Mouse (Mus musculus): Measurements from ENCODE around the gene Plscr3.

Plscr3 gene

DNA sequence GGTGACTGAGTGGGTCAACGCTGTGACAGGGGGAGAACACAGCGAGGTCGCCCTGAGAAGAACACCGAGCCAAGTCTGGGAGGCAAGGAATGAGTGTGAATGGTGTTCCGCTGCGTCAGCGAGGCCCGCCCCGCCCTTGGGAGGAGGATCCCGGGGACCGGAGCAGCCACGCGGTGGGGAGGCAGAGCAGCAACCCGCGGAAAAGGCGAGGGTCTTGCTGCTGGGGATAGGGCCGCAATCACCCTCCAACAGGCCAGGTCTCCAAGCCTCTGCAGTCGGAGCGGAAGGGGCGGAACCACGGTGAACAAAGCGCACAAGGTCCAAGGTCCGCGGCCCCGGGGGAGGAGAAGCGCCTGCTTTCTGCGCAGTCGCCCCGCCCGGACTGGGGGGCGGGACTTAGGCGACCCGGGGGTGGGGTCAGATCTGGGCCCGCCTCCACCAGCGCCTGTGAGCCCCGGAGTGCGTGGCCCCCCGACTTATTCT, at the start of gene Plscr3:
Plscr3 (plus strand) TSS at position 179 of the 483 bp plus-strand sequence.
- peak; percentile 96 to 98 for DNase-seq

DNA sequence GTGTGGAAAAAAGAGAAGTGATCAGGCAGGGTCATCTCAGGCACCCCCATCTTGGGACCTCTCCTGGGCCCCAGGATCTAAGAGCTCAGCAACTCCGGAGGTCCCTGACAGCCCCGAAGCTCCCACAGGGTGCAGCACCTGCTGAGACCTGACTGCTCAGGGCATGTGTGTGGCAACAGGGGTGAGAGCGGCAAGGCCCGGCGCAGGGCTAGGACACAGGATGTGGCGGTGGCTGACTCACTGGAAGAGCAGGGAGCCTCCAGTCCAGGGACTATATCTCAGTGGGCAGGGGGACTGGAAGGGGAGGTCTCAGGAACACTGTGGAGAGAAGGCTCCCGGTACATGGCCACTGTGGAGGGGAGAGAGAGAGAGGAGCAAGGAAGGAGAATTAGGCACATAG, 48.3 kb upstream of the Plscr3 start:
- no peak for DNase-seq

DNA sequence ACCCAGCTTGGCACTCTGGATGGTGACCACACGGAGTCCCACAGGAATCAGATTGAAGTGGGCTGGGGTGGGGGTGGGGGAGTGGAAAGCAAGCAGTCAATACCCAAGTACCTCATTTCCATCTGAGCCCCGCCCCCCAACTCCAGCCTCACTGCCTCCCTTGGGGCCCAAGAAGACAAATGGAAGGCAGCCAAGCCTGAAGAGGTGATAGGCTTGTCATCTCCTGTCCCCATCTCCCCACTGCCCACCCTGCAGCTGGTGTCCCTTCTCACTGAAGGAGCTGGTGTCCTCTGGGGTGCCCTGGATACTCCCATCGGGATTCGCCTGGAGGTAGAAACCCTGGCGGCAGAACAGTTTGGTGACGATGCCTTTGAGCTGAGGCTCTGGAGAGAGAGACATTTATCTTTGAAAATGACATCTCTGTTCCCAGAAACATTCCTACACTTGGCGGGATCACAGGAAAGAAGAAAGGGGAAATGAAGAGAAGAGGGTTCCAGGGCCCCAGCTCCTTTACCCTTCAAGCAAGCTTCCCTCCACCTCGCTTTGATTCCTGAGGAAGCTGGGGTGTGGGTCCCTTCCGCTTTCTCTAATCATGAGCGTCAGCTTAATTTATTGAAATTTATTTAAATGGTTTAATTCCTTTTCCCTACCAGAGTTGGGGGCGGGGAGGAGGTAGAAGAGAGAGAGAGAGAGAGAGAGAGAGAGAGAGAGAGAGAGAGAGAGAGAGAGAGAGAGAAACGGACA, 46.6 kb upstream of the Plscr3 start:
- DNase-seq = no peak

DNA sequence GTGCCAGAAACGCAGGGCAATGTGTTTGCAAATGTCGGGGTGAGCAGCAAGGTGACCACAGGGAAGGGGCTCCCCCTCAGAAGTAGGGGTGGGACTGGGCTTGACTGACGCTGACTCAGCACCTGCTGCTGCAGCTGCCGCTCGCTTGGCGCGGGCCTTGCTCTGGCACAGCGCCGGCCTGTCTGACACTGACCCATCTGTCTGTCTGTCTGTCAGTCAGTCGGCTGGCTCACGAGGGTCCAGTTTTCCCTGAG, 46.1 kb upstream of the Plscr3 start:
- DNase-seq = peak in 1 of 2 experiments; percentile 36

GRCm38 (mm10) chr11:69800392-69801197, 45.6 kb upstream of the Plscr3 start:
- DNase-seq = peak; percentile 54 to 73

DNA sequence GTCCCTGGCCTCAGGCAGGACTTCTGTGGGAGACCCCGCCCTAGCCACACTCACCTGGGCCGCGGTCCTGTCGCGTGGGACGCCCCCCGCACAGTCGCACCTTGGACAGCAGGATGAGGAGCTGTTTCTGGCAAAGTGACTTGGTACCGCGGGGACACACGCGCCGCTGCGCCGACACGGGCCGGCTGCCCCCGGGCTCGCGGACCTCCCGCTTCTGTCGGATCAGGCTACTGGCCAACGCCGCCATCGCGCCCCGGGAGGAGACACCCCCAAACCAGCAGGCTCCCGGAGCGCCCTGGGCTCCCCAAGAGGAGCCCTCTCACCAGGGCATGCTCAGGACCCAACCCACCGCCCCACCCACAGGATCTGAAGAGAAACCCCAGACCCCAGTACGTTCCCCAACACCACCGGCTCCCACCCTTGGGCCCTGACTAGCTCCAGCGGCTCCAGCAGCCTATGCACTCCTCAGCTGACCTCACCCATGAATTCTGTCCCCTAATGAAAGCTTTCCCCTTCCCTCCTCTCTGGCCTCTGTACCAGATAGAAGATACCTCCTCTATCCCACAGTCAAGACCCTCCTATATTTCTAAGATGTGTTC, 44.7 kb upstream of the Plscr3 start, which contains the start of gene Fgf11:
Fgf11 (minus strand) TSS at position 479 of the 599 bp plus-strand sequence.
- peak in 1 of 2 experiments; percentile 27 for DNase-seq

DNA sequence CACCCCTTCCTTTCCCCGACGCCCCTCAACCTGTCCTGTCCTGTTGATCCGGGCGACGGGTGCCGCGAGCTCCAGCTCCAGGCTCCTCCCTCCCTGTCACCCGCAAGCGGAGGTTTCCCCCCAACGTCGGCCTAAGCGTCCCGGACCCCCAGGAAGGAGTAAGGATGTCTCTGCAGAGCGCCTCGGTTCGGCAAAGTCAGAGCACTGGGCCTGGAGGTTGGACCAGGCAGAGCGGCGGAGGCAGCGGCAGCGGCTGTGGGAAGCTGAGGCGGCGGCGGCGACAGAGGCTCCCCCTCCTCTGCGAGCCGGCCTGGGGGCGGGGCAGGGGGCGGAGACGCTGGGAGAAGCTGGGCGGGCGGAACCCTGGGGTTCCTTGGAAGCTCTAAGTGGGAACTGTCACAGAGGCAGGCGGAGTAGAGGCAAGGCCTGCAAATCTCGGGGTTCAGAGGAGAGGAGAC, 43.5 kb upstream of the Plscr3 start:
- DNase-seq = peak; percentile 82 to 93

DNA sequence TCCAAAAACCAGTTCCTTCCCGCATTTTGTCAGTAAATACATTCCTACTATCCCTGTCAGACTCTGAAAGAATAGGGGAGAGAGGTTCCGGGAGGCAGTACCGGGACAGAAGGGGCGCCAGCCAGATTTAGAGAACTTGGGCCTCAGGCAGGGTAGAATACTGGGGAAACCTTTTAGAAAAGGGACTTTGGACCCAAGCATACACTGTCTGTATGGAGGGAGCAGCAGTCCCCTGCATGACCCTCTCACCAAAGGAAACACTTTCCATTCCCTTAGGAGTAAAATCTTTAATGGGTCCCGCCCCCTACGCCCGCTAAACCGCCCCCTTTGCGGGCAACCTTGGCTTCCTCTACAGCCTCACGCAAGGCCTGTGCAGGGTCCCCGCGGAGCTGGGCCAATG, 42.8 kb upstream of the Plscr3 start:
- DNase-seq = no peak

- DNase-seq = peak; percentile 87 to 90
Observed at GRCm38 (mm10) chr11:69803786-69804651, 42.2 kb upstream of the Plscr3 start.

- peak; percentile 51 to 71 for DNase-seq
Observed at GRCm38 (mm10) chr11:69804652-69804940, 41.6 kb upstream of the Plscr3 start.

DNA sequence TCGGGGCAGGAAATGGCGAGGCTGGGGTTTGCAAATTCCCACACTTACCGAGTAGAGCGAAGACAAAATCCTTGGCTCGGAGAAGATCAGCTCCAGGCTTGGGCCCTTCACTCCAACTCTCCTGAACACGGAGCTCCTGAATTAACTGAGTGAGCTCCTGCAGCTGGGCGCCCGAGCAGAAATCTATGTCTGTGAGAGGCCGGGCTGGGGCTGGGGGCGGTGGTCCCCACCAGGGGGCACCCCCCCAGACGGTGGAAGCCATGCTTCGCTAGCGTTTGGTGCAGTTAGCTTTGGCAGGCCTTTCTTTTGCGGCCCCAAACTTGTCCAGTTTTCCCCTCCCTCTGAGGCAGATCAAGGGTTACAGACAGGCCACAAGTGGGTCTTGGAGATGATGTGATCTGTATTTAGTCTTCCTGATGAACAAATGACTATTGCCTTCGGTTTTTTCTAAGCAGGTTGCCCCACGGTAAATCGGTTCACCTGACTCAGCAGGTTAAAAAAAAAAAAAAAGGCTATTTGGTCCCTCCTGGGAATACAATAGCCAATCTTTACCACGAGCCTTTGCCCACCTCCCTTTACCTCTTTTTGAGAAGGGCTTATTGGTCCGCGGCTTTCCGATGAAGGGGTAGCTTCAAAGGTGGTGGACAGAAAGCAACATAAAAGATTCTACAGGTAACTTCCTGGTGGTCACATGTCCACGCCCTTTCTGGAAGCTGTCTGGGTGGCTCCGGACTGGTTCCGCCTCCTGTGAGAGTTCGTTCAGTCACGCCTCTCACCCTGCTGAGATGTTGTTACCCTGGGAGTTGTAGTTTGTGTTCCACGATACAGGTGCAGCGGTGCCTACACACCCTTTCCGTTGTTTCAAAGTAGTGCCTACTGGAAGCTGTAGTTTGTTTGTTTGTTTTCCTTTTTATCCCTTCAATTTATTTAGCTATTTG, 40.9 kb upstream of the Plscr3 start, which contains the start of gene Tmem102:
Tmem102 (minus strand) TSS at position 653 of the 938 bp plus-strand sequence.
- DNase-seq = peak; percentile 81 to 92

DNA sequence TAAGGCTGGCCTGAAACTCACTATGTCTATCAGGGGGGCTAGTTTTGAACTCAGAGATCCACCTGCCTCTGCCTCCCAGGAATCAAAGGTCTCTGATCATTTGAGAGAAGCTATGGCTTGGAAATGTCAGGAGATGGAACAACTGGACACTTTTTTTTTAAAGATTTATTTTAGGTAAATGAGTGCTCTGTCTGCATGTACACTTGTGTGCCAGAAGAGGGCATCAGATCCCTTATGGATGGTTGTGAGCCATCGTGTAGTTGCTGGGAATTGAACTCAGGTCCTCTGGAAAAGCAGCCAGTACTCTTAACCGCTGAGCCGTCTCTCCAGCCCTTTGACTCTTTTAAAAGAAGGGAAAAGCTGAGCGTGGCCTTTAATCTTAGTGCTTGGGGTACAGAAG, 39.8 kb upstream of the Plscr3 start:
- no peak for DNase-seq

DNA sequence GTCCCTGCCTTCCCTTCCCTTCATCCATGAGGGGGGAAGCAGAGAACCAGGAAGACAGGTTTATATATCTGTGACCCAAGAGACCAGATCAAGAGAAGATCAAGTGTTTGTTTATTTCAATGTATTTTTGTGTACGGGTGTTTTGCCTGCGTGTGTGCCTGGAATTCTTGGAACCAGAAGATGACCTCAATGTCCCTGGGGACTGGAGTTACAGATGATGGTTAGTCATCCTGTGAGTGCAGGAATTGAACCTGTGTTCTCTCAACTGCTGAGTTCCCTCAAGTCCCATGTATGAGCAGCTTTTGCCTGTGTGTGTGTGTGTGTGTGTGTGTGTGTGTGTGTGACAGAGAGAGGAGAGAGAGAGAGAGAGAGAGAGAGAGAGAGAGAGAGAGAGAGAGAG, 38.5 kb upstream of the Plscr3 start:
- no peak for DNase-seq

DNA sequence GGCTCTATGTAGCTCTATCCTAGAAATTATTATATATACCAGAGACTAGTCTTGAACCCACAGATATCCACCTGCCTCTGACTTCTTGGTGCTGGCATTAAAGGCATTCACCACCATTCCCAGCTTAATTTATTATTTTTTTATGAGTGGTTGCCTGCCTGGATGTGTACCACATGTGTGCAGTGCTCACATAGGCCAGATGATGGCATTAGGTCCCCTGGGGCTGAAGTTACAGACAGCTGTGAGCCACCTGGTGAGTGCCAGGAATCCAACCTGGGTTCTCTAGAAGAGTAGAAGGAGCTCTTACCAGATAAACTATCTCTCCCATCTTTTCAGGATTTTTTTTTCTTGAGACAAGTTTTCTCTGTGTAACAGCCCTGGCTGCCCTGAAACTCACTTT, 35.9 kb upstream of the Plscr3 start:
- DNase-seq = no peak

DNA sequence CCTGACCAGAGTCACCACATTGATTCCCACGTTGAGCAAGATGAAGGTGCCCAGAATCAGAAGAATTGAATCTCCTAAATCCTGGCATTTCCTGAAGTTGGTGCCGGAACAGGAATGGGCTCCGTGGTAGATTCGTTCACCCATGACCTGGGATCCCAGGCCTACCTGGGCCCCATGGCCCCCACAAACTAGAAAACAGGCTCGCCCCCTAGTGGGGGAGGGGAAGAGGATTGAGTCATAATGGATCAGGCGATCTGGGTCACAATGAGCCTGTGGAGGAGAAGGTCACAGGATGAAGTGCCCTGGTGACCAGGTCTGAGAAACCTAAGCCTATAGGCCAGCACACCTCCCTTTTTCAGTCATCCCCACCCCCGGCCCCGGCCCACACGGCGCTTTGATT, 31.0 kb upstream of the Plscr3 start, which contains the start of gene Gm39566:
Gm39566 (minus strand) TSS at position 144 of the 400 bp plus-strand sequence.
- DNase-seq = no peak

DNA sequence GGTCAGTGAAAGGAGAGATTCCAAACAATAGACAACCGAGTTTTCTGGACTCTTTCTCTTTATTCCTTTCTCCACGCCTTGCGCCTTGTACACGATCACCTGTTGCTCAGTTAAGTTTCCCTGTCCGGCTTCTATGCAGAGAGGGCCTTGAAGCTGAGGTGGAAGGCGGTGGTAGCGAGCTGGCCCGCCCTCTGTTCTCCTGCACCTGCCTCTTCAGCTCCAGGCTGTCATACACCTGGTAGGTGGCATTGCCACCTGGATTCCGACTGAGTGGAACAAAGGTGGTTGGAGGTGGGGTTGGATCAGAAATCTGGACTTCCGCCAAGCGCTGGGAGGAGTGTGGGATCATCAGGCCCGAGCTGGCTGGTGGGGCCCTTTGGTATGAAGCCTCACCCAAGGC, 29.7 kb upstream of the Plscr3 start:
- DNase-seq = no peak

DNA sequence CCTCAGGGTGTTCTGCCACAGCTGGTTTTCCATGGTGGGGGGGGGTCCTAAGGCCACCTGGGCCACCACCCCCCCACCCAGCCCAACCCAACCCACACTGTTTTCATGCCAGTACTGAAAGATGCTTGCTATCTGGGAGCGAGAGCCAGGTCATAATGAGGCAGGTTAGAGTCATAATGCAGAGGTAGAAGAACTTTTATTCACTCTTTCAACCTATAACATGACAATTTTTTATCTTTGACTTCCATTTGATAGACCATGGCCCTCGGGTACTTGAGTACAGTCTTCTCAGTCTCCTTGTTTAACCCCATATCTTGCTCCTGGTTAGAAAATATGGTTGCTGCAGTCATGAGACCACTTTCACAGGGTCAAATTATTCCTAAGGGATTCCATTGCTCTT, 27.8 kb upstream of the Plscr3 start, which contains the start of gene Spem2:
Spem2 (minus strand) TSS at position 101 of the 400 bp plus-strand sequence.
- no peak for DNase-seq

DNA sequence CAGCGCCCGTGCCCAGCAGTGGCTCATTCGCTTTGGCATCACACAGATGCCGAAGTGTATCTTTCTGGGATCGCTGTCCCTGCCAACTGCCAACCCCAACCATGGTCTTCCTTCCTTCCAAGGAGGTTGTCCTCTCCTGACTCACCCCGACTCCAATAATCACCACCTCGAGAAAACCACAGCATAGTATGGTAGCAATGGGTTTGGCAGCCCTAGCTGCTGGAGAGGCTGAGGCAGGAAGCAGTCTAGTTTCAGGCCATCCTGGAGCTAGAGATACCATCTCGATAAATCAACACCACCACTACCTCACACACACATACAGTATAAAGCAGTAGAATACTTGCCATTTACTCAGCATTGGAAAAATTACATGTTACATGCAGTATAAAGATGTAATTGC, 27.3 kb upstream of the Plscr3 start:
- no peak for DNase-seq

GRCm38 (mm10) chr11:69822080-69822479, 24.1 kb upstream of the Plscr3 start, which contains the start of gene Spem1:
Spem1 (minus strand) TSS chr11:69822180.
- no peak for DNase-seq

- DNase-seq = no peak
Observed at GRCm38 (mm10) chr11:69823456-69823855, 22.7 kb upstream of the Plscr3 start.

DNA sequence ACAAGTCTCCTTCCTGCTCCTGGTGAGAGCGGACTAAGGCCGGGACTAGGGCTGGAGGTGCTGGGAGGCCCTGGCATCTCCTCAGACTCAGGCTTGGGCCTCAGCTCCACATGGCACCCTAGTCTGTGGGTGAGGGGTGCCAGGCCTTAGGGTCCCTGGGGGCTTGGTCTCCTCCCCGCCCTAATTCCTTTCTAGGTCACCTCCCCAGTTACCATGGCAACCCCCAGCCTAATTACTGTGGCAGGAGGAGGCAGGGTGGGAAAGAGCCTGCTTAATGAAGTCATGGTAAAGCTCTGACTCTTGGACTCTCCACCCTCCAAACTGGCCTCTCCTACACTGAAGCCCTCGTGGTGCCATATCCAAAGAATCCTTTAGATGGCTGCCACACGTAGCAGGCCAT, 17.3 kb upstream of the Plscr3 start:
- no peak for DNase-seq
